Mouse (Mus musculus) natural killer cell, adult 2 months (primary cell): ENCODE results near the gene Pard3b.

ENCODE experiments used
- DNase-seq, 2 experiments: peaks; one replicate each; pipeline ENCODE4 v3.0.0; 2022; ENCODE audit warnings: low spot score in 2 of 2

Pard3b gene

DNA sequence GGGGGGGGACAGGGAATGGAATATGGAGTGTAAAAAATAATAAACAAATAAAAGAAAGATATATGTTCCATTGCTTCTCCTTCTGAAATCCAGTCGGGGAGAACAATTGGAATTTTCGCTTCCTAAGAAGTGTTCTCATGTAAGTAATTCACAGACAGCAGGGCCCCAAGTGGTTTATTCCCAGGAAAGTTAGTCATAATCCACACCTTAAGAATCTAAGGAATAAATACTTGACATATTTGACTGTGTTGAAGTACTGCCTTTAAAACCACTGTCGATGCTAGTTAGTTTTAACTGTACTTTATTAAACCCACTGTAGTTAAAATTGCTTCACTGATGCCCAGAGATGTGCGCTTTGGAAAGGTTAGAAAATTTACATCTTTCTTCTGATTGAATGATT, 442.5 kb downstream of the Pard3b start:
- DNase-seq = no peak

- DNase-seq = no peak
Observed at GRCm38 (mm10) chr1:62085995-62086394, 447.4 kb downstream of the Pard3b start.

GRCm38 (mm10) chr1:62087464-62087863, 448.8 kb downstream of the Pard3b start:
- DNase-seq = no peak

- no peak for DNase-seq
Observed at GRCm38 (mm10) chr1:62094885-62095284, 456.3 kb downstream of the Pard3b start.

- no peak for DNase-seq
Observed at GRCm38 (mm10) chr1:62122426-62122825, 483.8 kb downstream of the Pard3b start.

- no peak for DNase-seq
Observed at GRCm38 (mm10) chr1:62129186-62129585, 490.6 kb downstream of the Pard3b start.

- DNase-seq = no peak
Observed at GRCm38 (mm10) chr1:62148134-62148533, 509.5 kb downstream of the Pard3b start.

GRCm38 (mm10) chr1:62148786-62149185, 510.2 kb downstream of the Pard3b start:
- DNase-seq = no peak

GRCm38 (mm10) chr1:62155970-62156369, 517.3 kb downstream of the Pard3b start:
- DNase-seq = no peak

DNA sequence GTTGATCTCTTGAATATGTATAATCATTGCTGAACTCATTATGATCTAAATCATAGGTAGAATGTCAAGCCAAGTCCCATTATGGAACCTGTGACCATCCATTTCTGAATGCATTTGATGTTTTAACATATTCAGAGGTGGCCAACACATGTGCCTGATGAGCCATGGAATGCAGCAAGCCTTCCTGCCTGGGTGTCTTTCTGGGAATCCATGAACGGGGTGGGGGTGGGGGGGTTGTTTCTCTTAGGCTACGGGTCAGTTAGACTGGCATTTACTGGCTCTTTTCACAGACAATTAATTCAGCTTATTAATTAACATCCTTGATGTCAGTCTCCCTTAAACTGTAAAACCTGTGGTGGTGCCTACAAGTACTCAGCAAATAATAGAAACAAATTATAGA, 521.0 kb downstream of the Pard3b start:
- DNase-seq = no peak

GRCm38 (mm10) chr1:62175013-62175640, 536.5 kb downstream of the Pard3b start:
- no peak for DNase-seq

GRCm38 (mm10) chr1:62181638-62182037, 543.0 kb downstream of the Pard3b start:
- DNase-seq = no peak

DNA sequence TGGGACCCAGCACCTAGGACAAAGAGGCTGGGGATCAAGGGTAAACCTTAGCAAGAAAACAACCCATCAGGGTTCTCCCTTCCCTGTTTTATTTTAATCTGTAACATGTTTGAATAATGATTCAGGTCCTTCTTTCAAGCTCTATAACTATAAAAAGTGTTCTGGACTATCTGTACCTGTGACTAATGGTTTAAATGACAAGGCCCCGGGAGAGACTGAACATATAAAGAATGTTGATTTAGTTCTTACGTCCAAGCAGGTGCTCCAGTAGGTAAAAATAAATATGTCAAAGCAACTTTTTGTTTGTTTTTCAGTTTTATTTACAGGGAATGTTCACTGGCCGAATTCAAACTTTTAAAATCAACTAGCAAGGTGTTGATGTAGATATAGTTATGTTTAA, 544.0 kb downstream of the Pard3b start:
- DNase-seq = no peak

DNA sequence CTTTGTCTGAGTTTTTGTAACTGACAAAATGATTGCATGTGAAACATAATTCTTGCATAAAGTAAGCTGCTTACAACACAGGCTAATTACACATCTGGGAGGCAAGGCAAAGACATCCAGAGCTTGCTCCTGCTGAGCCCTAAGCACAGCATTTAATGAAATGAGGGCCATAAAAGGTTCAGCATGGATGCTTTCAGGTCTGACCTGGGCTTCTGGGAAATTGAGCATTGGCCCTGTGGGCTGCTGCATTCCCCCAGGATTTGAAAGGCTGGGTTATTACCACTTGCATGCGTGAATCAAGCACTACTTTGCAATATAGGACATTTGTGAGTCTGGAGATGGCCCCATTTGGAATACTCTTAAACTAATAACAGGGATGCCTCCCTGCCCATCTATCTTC, 552.2 kb downstream of the Pard3b start:
- no peak for DNase-seq

- DNase-seq = no peak
Observed at GRCm38 (mm10) chr1:62197515-62197914, 558.9 kb downstream of the Pard3b start.

- DNase-seq = no peak
Observed at GRCm38 (mm10) chr1:62200919-62201318, 562.3 kb downstream of the Pard3b start.

- no peak for DNase-seq
Observed at GRCm38 (mm10) chr1:62201686-62202257, 563.1 kb downstream of the Pard3b start.

- DNase-seq = no peak
Observed at GRCm38 (mm10) chr1:62213285-62213684, 574.7 kb downstream of the Pard3b start.

GRCm38 (mm10) chr1:62215842-62216241, 577.2 kb downstream of the Pard3b start:
- no peak for DNase-seq

DNA sequence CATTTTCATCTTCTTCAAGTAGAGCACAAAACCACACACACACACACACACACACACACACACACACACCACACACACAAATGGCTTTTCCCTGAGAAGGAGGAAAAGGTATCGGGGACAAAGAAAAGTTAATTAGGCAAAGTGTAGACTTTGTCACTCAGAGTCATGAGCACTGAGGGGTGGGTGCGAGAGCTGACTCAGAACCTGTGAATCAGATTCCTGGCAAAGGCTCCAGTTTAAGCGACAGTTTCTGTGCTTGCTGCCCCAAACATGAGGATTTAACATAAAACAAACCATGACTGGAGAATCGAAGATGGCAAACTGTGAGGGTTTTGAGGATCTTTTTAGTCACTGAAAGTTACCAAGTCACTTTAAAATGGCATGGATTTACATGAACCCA, 577.9 kb downstream of the Pard3b start:
- no peak for DNase-seq

GRCm38 (mm10) chr1:62229129-62229528, 590.5 kb downstream of the Pard3b start:
- no peak for DNase-seq

- no peak for DNase-seq
Observed at GRCm38 (mm10) chr1:62234039-62234438, 595.4 kb downstream of the Pard3b start.

- DNase-seq = no peak
Observed at GRCm38 (mm10) chr1:62235121-62235520, 596.5 kb downstream of the Pard3b start.
